Mouse (Mus musculus): ENCODE measurements around the gene Mpig6b.

Gene Mpig6b

GRCm38 (mm10) chr17:35066084-35066483 lies at the start of gene Mpig6b:
Gene Mpig6b (minus strand): TSS chr17:35066184.
- DNase-seq (ENCODE audit: inconsistent age in 2 of 2, low spot score in 1 of 2), result no peak

- peak in 1 of 2 experiments; percentile 59 for DNase-seq (ENCODE audit: inconsistent age in 2 of 2, low spot score in 1 of 2)
Measured at GRCm38 (mm10) chr17:35115046-35116019, 49.3 kb upstream of the Mpig6b start, which contains the start of gene Ly6g5b. Gene Ly6g5b (minus strand): TSS chr17:35115428.

- no peak for DNase-seq (ENCODE audit: inconsistent age in 2 of 2, low spot score in 1 of 2)
Measured at GRCm38 (mm10) chr17:35111774-35112173, 45.8 kb upstream of the Mpig6b start.

- DNase-seq (ENCODE audit: inconsistent age in 2 of 2, low spot score in 1 of 2), result no peak
Measured at GRCm38 (mm10) chr17:35108097-35108496, 42.1 kb upstream of the Mpig6b start, which contains the start of gene Ly6g5c. Gene Ly6g5c (plus strand): TSS chr17:35108279.

GRCm38 (mm10) chr17:35106522-35106921 lies 40.5 kb upstream of the Mpig6b start:
- no peak for DNase-seq (ENCODE audit: inconsistent age in 2 of 2, low spot score in 1 of 2)

GRCm38 (mm10) chr17:35105740-35106389 lies 39.9 kb upstream of the Mpig6b start:
- DNase-seq (ENCODE audit: inconsistent age in 2 of 2, low spot score in 1 of 2), result peak in 1 of 2 experiments; percentile 60

- DNase-seq (ENCODE audit: inconsistent age in 2 of 2, low spot score in 1 of 2), result no peak
Measured at GRCm38 (mm10) chr17:35104754-35105153, 38.8 kb upstream of the Mpig6b start.

GRCm38 (mm10) chr17:35104079-35104478 lies 38.1 kb upstream of the Mpig6b start:
- no peak for DNase-seq (ENCODE audit: inconsistent age in 2 of 2, low spot score in 1 of 2)

GRCm38 (mm10) chr17:35103221-35103690 lies 37.3 kb upstream of the Mpig6b start:
- DNase-seq (ENCODE audit: inconsistent age in 2 of 2, low spot score in 1 of 2), result peak in 1 of 2 experiments; percentile 40

GRCm38 (mm10) chr17:35102299-35102698 lies 36.3 kb upstream of the Mpig6b start:
- DNase-seq (ENCODE audit: inconsistent age in 2 of 2, low spot score in 1 of 2), result peak in 1 of 2 experiments; percentile 16

- peak; percentile 45 to 56 for DNase-seq (ENCODE audit: inconsistent age in 2 of 2, low spot score in 1 of 2)
Measured at GRCm38 (mm10) chr17:35101161-35101560, 35.2 kb upstream of the Mpig6b start.

- DNase-seq (ENCODE audit: inconsistent age in 2 of 2, low spot score in 1 of 2), result no peak
Measured at GRCm38 (mm10) chr17:35100196-35100765, 34.3 kb upstream of the Mpig6b start.

- no peak for DNase-seq (ENCODE audit: inconsistent age in 2 of 2, low spot score in 1 of 2)
Measured at GRCm38 (mm10) chr17:35097164-35097655, 31.2 kb upstream of the Mpig6b start.

GRCm38 (mm10) chr17:35096597-35096996 lies 30.6 kb upstream of the Mpig6b start:
- DNase-seq (ENCODE audit: inconsistent age in 2 of 2, low spot score in 1 of 2), result no peak

GRCm38 (mm10) chr17:35094475-35095365 lies 28.7 kb upstream of the Mpig6b start:
- DNase-seq (ENCODE audit: inconsistent age in 2 of 2, low spot score in 1 of 2), result no peak

- no peak for DNase-seq (ENCODE audit: inconsistent age in 2 of 2, low spot score in 1 of 2)
Measured at GRCm38 (mm10) chr17:35092403-35093198, 26.6 kb upstream of the Mpig6b start.

- peak; percentile 45 to 69 for DNase-seq (ENCODE audit: inconsistent age in 2 of 2, low spot score in 1 of 2)
Measured at GRCm38 (mm10) chr17:35090166-35090932, 24.4 kb upstream of the Mpig6b start.

GRCm38 (mm10) chr17:35088825-35089644 lies 23.1 kb upstream of the Mpig6b start, which contains the start of gene Abhd16a:
Gene Abhd16a (plus strand): TSS chr17:35089263.
- peak; percentile 95 to 98 for DNase-seq (ENCODE audit: inconsistent age in 2 of 2, low spot score in 1 of 2)

Data from adrenal gland, adult (tissue).